Mouse (Mus musculus) right cerebral cortex, adult 18-20 months (tissue): ENCODE data around the gene Clip2.
"Not testable (repeated sequence)": the region's sequence is repeated elsewhere in the genome, so short reads cannot be mapped to it uniquely, and the experiment has no call there.

Experiments
- DNase-seq: peaks from one replicate; pipeline ENCODE4 v3.0.0; 2022; ENCODE audit warnings: mixed read lengths

Clip2 gene

DNA sequence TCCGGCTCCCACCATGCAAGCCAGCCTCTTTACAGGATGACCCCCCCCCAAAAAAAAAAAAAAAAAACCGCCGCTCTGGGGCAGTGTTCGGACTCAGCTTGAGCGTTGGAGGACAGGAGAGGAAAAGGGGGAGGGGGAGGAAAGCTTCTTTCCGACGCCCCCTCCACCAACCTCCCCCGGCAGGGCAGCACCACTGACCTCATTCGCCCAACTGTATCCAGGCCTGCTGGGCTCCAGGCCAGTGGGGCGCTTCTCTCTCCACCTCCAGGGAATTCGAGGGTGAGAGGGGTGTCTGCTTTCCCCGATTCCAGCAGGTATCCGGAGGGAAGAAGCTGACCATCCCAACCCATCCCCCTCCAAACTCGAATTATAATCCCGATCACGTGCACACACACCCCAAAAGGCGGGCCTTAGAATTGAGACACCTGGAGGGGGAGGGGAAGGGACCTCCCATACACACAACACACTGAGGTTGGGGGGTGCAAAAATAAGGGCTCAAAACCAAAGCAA is 96.3 kb downstream of the Clip2 start:
- DNase-seq, result peak; percentile 35

DNA sequence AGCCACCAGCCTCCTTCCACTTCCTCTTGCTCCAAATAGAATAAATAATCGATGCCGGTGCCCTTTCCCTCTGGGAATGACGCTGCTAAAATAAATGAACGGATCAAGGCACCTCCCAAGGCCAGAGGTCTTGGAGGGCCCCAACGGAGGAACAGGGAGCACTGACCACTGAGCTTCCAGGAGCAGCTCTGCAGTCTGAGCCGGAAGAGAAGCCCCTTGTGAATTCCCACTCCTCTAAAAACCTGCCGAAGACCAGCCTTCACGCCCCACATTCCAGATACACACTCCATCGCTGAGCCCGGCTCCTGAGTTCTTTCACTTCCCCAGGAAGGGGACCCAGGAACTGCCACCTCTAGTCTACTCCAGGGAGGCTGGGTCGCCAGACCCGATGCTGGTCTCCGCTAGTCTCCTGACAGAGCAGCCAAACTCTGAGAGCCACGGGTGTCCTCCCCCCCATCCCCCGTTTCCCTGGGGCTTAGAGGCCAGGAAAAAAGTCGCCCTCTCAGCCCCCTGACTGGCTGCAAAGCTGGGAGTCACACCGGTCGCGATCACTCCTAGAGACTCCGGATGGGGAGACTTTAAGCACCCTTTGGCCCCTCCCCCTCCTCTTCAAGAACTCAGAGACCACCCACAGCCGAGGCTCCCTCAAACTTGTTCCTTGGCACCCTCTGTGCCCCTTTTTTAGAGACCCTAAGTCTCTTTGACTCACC is 96.9 kb downstream of the Clip2 start:
- DNase-seq, result no peak

DNA sequence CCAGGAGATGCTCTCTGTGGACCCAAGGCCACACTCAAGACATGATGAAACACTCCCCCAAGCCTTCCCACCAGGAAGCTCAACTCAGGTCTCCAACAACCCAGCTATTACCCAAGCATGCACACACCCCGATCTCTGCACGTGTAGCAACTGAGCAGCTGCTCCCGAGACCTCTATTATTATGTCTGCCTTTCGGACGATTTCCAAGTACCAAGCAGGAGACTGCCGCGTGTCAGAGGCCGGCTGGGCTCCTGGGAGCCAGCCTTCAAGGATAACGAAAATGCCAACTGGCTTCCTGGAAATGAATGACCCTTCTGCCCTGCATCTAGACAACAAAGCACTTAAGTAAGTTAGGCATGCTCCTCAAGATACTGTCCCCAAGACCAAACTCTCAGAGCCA is 97.8 kb downstream of the Clip2 start:
- DNase-seq, result no peak

DNA sequence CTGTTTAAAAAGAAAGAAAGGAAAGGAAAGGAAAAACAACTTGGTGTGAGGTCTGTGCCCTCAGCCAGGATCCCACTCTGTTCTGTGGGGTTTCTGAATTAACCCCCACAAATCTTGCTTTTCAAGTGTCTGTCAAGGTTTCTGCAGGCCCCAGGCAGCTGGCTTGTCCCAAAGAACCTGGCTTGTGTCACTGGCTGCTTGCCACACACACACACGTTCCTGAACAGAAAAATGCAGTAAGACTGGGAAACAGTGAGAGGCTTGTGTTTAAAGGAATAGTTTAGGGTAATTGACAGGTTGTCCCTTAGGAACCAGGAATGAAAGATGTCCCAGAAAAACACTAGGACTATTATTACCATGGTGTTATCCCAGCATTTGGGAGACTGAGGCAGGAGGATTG is 98.7 kb downstream of the Clip2 start:
- DNase-seq, result no peak

DNA sequence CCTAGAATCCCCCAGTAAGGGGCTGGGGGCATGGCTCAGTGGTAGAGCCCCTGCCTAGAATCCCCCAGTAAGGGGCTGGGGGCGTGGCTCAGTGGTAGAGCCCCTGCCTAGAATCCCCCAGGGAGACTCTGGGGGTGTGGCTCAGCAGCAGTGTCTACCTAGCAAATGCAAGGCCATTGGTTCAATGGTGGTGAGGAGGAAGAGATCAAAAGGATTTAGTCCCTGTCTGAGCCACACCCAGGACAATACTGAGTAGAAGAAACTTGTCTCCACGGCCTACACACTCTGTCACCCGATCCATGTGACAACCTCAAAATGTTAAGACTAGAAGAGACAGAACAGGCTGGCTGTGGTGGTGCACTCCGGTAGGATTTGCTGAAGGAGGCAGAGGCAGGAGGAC is 105.5 kb downstream of the Clip2 start:
- not testable (repeated sequence) for DNase-seq

DNA sequence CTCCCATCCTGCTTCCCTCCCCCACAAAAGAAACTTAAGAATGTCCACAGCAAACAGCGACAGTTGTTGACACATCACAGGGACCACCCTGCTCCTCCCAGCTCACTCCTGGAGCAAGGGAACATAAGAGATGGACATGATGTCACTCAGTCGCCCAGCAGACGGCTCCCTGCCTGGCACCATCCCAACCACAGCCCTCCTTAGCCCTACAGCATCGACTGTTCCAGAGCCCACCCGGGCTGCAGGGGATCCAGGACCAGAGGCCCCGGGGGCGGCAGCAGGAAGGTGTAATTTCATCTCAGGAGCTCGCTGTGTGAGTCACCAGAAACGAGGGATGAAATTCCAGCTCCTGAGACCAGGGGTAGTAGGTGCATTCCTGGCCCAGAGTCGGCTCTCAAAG is 106.3 kb downstream of the Clip2 start:
- DNase-seq, result no peak

DNA sequence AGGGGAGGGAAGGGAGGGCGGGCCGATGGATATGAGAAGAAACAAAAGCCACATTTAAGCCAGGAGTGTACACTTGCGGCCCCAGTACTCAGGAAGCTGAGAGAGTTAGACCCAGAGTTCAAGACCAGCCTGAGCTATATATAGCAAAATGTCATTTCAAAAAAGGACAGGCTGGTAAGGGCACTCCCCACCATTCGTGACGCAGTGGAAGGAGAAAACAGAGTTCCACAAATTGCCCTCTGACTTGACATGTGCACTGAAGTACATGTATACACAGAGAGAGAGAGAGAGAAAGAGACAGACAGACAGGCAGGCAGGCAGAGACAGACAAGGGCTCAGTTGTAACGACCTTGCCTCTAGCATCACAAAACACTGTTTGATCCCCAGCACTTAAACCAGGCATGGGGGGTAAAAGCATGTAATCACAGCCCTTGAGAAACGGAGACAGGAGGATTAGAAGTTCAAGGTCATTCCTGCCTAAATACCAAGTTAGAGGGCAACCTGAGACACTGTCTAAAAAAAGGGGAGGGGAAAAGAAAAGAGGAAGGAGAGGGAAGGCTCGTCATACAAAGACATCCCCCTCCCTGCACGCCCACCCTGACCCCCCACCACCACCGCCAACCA is 106.9 kb downstream of the Clip2 start:
- DNase-seq, result no peak

DNA sequence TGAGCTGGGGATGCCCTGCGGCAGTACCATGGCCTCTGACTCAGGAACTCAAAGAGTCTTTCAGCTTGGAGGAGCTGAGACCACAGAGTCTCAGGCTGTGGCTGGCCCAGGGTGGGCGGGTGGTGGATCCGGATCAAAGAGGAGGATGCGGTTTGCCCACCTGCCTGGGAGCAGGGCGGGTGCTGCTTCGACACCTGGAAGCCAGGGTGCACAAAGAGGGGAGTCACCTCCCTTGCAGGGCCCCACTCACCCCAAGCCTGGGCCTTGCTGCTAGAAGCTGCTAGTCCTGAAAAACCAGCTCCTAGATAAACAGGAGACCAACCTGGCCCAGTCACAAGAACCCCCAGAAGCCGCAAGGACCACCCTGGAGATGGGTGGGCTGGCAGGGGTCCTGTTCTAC is 107.8 kb downstream of the Clip2 start:
- no peak for DNase-seq

DNA sequence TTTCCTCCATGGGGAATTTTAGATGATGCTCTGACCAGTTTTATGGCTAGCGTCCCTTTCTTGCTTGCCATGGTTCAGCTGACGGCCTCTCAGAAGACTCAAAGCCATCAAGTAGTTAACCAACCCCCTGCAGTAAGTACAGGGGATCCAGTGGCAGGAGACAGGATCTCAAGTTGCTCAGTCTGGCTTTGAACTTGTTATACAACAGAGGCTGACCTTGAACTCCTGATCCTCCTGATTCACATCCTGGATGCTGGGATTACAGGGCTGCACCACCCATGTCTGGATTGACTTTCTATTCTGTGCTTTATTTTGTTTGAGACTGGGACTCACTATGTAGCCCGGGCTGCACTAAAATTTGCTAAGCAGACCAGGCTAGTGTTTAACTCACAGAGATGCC is 110.2 kb downstream of the Clip2 start:
- no peak for DNase-seq

DNA sequence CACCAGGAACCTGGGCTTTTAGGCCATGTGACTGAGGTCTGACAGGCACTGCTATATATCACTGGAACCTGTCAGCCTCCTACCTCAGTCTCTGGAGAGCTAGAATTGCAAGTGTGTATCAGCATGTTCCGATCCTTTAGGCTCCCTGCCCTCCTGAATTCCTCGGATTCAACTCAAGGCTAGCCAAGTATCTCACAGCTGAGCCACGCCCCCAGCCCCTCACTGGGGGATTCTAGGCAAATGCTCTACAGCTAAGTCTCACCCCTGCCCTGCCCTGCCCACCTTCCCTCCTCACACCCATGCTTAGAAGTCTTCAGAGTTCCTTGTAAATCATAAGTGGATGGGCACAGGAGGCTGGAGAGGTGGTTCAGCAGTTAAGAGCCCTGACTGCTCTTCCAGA is 111.1 kb downstream of the Clip2 start:
- DNase-seq, result no peak

DNA sequence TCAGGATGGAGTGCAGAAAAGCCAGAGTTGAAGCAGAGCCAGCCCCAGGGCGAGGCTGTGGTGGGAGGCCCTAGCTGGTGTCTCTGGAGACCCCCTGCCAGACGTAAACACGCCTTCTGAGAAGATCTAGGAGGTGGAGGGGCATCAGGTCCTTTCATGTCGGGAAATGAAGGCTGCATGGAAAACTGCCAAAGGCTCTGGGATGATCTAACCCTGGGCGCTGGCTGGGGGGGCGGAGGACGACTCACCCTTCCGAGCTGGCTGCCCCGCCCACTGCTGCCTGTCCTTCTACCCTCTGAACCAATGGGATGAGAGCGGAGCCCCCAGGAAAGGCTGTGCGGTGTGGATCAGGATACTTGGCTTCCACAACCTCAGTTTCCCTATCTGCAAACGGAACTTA is 112.1 kb downstream of the Clip2 start:
- no peak for DNase-seq

DNA sequence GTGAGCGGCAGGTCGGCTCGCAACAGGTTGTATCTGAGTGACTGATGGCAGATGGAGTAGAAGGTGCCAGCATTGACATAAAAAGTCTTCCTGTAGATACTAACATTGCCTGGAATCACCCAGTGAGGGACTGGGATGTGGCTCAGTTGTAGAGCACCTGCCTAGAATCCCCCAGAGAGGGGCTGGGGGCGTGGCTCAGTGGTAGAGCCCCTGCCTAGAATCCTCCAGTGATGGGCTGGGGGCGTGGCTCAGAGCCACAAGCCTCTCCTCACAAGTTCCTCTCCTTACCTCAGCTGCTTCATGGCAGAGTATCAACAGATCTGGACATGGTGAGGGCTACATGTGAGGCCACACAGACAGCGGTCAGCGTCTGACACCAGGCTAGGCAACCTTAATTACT is 112.8 kb downstream of the Clip2 start:
- DNase-seq, result no peak
